Mouse (Mus musculus) adrenal gland, postnatal 36 days (tissue): ENCODE results near the gene 6720489N17Rik. TPM values are rescaled to one million over a fixed set of nuclear protein-coding genes. Genes with fewer than 3 reads are reported as not detected.
"Not testable (repeated sequence)": the region's sequence is repeated elsewhere in the genome, so short reads cannot be mapped to it uniquely, and the experiment has no call there.

Source experiments
- DNase-seq, 2 experiments: peaks; one replicate each; pipeline ENCODE4 v3.0.0; 2021; ENCODE audit warnings: mixed read lengths in 1 of 2
- long read RNA-seq, 2 experiments: library from polyadenylated mRNA; stranded (forward); transcript quantifications; one replicate each; pipeline ENCODE4 v2.0.0; 2021; ENCODE audit warnings: borderline sequencing depth in 2 of 2
- microRNA-seq: library from miRNA; unstranded; fragments of <30 nt; microRNA quantifications from one replicate; pipeline ENCODE4 v1.2.0, GENCODE M21; 2021
- total RNA-seq, 2 experiments: library from RNA; stranded (reverse); gene quantifications; 2 replicates each; pipeline ENCODE4 v1.2.3; 2021

6720489N17Rik gene
- total RNA-seq, result 1 to 10 TPM in 1 of 2 experiments, under 1 TPM in 1; 0.89 to 1.8 TPM
- long read RNA-seq, experiment 1, partial matches to known transcripts, result 0 of 1 reads
- long read RNA-seq, experiment 1, other reads (novel, unspliced or antisense), result 0 of 1 reads
- long read RNA-seq, experiment 2, result 0 reads

DNA sequence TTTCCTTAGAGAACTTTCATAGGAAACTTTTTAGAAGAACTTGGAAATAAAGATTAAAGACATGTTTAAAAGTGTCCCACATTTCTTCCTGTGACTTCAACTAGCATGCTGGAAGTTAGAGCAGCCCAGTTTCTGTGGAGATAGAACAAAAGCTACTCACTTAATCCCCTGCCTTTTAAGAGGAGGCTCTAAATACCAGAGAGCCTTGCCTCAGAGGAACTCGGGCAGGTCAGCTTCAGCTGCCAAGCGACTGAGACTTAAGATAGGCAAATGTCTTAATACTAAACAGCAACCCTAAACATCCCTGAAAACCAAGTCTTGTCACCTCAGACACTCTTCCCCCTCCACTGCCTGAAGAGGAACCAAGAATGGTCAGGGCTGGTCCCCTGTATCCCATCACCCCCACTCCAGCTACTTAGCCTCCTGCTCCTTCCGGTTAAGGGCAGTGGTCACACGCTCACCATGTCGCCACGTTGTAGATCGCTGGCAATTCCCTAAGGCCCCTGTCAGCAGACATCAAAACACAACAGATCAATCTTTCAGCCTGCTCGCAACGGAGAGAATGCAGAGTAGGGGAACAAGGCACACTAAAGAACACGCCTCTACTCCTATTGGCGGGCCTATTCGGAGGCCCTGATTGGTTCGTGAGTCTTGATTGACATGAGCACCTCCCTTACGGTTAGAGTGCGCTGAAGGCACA is at the start of gene 6720489N17Rik:
Gene 6720489N17Rik, minus strand, starts transcription at position 606 of the 700 bp plus-strand sequence.
- DNase-seq, result peak; percentile 80 to 83

GRCm38 (mm10) chr13:62653369-62653743 is 29.4 kb upstream of the 6720489N17Rik start:
- DNase-seq, result no peak

GRCm38 (mm10) chr13:62652681-62653368 is 28.8 kb upstream of the 6720489N17Rik start:
- peak; percentile 67 to 75 for DNase-seq

DNA sequence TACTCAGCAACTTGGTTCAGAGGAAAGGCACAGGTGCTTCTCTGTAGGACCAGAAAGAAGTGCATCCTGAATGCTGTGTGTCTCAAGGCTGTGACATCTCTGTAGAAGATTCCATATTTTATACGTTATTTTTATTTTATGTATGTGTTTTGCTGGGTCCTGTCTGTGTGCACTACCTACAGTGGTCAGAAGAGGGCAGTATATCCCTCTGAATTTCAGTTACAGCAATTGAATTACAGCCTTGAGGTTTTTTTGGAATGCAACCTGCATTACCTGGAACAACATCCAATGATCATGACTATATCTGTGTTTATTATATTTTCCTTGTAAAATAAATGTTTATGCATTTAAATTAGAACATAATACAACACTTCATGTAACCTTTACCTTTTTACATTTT is 3.1 kb upstream of the 6720489N17Rik start:
- DNase-seq, result peak; percentile 1 to 15

DNA sequence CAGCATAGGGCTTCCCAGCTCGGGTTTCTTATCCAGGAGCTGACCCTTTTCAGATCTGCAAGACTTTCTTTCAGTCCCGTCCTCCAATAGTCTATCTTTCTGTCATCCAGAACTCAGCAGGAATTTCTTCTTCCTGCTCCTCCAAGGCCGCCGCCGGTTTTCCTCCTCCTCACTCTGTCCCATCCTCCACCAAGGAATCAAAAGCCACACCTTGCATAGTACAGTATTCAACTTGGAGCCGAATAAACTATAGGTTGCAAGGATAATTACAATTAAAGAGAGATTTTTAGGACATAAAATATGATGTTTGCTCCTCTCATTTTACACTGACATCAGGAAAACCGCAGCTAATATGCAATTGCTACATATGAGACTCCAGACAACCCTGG is 289 bp upstream of the 6720489N17Rik start:
- DNase-seq, result not testable (repeated sequence)

- DNase-seq, result not testable (repeated sequence)
Measured at GRCm38 (mm10) chr13:62617449-62617848, 6.5 kb downstream of the 6720489N17Rik start.

- not testable (repeated sequence) for DNase-seq
Measured at GRCm38 (mm10) chr13:62571099-62571498, 52.9 kb downstream of the 6720489N17Rik start, which contains the start of gene Zfp934. Gene Zfp934, minus strand, starts transcription at chr13:62571199.

DNA sequence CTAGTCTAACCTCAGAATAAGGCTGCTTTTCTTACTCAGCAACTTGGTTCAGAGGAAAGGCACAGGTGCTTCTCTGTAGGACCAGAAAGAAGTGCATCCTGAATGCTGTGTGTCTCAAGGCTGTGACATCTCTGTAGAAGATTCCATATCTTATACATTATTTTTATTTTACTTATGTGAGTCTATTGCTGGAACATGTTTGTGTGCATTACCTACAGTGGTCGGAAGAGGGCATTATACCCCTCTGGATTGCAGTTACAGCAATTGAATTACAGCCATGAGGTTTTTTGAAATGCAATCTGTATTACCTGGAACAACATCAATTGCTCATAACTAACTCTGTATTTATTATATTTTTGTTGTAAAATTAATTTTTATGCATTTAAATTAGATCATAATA is 62.3 kb downstream of the 6720489N17Rik start:
- peak; percentile 10 to 25 for DNase-seq

DNA sequence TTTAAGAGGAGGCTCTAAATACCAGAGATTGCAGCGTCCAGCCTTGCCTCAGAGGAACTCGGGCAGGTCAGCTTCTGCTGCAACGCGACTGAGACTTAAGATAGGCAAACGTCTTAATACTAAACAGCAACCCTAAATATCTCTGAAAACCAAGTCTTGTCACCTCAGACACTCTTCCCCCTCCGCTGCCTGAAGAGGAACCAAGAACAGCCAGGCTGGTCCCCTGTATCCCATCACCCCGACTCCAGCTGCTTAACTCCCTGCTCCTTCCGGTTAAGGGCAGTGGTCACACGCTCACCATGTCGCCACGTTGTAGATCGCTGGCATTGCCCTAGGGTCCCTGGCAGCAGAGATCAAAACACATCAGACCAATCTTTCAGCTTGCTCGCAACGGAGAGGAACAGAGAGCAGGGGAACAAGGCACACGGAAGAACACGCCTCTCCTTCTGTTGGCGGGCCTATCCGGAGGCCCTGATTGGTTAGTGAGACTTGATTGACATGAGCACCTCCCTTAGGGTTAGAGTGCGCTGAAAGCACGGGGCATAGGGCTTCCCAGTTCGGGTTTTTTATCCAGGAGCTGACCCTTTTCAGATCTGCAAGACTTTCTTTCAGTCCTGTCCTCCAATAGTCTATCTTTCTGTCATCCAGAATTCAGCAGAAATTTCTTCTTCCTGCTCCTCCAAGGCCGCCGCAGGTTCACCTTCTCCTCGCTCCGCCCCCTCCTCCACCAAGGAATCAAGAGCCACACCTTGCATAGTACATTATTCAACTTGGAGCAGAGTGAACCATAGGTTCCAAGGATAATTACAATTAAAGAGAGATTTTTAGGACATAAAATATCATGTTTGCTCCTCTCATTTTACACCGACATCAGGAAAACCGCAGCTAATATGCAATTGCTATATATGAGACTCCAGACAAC is 65.5 kb downstream of the 6720489N17Rik start, which contains the start of gene Zfp935:
Gene Zfp935, minus strand, starts transcription at position 323 of the 922 bp plus-strand sequence.
- DNase-seq, result peak; percentile 69 to 70

Small RNA genes lying within 50 kb of the gene (microRNA-seq; reads per million reads assigned to microRNA genes)
- gene Gm24020, result not detected

Other genes starting within 250 kb of the 6720489N17Rik start
- under 1 TPM; 0.70 to 0.99 TPM for gene Gm3604, start 241.0 kb downstream of the 6720489N17Rik start, total RNA-seq
- gene Gm49359, start 157.3 kb downstream of the 6720489N17Rik start, total RNA-seq, result 10 to 100 TPM in 1 of 2 experiments, 1 to 10 TPM in 1; 8.5 to 11.0 TPM
- gene Zfp935, start 65.7 kb downstream of the 6720489N17Rik start, total RNA-seq, result not detected
- gene Zfp934, start 53.0 kb downstream of the 6720489N17Rik start, total RNA-seq, result 1 to 10 TPM; 3.2 to 4.9 TPM
- gene Platr25, start 136.5 kb upstream of the 6720489N17Rik start, total RNA-seq, result 1 to 10 TPM; 4.6 to 4.7 TPM
- 1 to 10 TPM; 1.3 to 1.9 TPM for gene Gm5141, start 161.6 kb upstream of the 6720489N17Rik start, total RNA-seq
- gene Fbp2, start 234.2 kb upstream of the 6720489N17Rik start, total RNA-seq, result 1 to 10 TPM; 1.2 to 6.5 TPM